Mouse (Mus musculus) gastrocnemius, adult 18-20 months (tissue): ENCODE measurements around the gene Hp1bp3. TPM values are rescaled to one million over a fixed set of nuclear protein-coding genes. Genes with fewer than 3 reads are reported as not detected.

Source experiments
- DNase-seq: peaks from one replicate; pipeline ENCODE4 v3.0.0; 2021; ENCODE audit warnings: low spot score
- total RNA-seq, 2 experiments: library from RNA; stranded (reverse); gene quantifications; 2 replicates each; pipeline ENCODE4 v1.2.3; 2021

Gene Hp1bp3
- total RNA-seq, 2 experiments from 2014 or later: 56.4 to 66.7 TPM

DNA sequence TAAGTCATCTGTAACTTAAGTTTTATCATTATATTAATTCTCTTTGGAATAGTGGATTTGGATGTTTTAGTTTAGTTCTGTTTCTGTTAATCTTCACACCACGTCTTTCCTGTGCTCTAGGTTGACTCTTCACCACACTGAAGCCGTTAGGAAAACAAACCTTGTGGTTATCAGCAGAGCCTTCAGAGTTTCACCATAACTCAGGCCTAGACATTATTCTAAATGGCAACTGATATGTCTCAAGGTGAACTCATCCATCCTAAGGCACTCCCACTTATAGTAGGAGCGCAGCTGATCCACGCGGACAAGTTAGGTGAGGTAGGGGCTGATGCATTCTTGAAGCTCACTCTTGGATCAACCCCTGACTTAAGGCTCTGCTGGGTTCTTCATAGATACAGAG lies 5.3 kb downstream of the Hp1bp3 start:
- DNase-seq: no peak

DNA sequence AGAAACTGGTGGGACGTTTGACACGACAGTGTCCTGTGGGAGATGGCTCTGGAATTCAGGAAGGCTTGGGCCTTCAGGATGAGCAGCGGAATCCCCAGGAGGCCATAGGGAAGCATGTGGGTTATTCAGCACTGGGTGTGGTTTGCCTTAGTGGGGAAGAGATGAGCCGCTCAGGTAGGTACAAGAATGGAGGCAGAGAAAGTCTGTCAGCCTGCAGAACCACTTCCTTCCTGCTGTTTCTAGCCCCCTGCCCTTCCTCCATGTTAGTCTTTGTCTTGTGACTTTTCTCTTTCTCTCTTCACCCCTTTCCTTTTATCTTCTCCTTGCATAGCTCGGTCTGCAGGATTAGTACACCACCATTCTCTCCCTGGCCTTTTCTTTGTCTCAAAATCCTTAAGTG lies 6.3 kb downstream of the Hp1bp3 start:
- DNase-seq: no peak

GRCm38 (mm10) chr4:138223623-138224022 lies 7.5 kb downstream of the Hp1bp3 start:
- no peak for DNase-seq

DNA sequence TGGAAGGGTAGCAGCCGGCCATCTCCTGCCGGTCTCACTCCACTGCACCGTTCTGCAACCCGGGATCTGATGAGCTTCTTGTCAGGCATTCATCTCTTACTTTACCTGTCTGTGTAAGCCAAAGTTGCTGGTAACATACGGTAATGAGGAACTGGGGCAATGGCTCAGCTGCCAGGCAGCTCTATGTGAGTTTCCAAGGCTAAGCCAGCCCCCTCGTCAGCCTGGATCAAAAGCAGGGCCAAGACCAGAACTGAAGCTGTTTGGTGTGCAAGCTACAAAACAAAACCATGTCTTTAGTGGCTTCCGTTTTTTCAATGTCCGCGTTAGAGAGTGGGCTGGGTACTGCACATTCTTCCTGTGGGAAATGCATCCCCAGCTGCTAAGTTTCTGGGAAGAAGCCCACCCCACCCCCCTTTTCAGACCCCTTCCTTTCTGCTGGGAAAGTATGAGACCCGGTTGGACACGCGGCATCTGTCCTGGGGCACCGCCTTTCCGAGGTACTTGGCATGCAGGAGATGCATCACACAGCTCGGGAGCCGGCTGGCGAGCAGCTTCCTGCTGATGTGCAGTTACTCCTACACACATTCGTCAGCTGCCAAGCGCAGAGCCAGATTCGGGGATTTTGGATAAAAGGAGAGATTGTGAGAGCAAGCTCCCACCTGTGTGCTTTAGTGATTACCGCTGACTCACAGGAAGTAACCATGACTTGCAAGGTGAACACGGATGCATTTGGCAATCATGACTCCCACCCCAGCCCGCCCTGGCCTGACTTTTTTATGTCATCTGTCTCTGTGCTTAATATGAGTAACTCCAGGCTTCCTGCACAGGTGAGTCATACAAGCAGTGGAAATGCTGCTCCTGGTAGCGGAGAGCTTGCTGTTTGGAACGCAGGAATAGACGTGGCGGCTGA lies 30.9 kb downstream of the Hp1bp3 start:
- DNase-seq: no peak

DNA sequence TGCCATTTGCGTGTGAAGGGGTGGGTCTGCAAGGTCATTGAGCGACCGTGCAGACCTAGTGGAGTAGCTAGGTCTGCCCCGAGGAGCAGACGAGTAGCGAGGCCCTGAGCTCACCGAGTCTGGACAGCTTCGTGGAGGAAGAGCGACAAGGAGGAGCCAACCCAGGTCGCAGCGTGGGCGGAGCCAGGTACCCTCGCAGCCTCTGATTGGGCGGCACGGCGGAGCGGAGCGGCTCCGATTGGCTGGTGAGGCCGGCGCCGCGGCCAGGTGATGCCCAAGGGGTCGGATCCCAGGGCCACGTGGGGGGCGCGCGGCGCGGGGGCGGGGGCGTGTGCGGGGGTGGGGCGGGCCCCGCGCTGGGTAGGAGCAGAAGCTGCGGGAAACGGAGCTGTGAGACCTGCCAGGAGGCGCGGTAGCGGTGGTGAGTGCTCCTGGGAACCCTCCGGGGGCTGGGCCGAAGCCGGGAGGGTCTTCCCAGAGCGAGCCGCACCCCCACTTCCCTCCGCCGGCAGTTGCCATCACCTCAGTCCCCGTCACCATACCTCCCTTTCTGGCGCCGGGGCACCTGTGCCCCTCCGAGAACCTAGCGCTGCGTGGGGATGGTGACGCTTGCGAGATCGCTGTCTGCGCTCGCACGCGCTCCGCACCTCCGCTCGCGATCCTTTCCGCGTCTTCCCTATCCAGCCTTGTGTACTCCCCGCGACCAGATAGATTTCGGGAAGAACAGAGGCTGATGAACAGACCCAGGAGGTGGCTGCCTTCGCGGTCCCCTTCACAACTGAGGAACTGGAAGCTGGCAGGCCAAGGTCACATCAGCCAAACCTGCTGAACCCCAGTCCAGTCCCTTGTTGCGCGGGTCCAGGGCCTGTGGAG lies 34.2 kb downstream of the Hp1bp3 start, which contains the start of the genes Sh2d5 and Kif17:
Gene Sh2d5 (plus strand): TSS at position 316 of the 873 bp plus-strand sequence.
Gene Kif17 (plus strand): TSS at position 348 of the 873 bp plus-strand sequence.
- peak; percentile 41 for DNase-seq

DNA sequence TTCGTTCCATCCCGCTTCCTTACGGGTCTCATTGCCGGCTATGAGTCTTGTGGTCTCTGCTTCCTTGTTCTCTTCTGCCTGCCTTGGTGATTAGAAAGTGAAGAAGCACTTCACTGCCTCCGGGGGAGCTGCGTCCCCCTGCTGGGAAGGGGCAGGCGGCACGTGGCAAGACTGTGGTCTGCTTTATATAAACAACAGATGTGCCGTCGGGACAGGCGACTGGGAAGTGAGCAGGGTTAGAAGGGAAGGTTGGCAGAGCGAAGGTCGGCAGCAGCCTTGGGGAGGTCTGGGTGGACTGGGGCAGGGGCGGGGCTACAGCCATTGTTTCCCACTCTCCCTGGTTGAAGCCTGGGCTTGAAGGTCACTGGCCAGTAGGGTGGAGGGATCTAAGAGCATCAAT lies 35.7 kb downstream of the Hp1bp3 start:
- no peak for DNase-seq

DNA sequence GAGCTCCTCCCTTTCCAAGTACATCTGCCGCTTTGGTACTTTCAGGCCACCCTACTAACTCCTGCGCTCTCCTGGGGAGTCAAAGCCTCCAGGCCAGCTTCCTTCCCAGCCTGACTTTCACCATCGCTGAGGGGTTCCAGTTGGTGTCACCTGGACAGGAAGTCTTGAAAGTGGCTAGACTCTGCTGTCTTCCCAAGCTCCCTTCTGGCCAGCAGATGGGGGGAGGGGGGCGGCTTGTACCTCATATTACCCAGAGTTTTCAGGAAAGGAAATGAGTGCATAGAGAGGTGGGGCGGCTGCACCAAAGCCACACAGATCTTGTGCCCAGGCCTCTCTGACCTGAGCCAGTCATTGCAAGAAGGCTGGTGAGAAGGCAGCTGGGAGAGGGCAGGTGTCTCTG lies 36.1 kb downstream of the Hp1bp3 start:
- DNase-seq: no peak

DNA sequence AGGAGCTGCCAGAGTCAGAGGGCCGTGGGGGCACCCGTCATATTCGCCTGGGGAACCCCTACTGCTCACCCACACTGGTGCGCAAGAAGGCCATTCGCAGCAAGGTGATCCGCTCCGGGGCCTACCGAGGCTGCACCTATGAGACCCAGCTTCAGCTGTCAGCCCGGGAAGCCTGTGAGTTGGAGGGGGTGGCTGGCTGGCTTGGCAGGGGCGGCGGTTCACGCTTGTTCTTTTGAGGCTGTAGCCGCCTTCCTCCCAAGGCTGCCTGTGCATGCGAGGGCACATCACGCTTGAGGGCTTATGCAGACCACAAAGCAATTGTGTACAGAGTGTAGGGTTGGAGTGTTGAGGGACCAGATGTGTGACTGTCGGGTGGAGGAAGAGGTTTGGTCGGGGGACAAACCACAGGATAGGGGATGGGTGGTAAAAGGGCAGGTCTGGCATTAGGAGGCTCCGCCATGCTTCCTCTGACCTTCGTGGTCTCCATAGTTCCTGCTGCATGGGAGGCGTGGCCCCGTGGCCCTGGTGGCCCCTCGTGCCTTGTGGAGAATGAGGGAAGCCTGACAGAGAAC lies 41.1 kb downstream of the Hp1bp3 start:
- DNase-seq: no peak

DNA sequence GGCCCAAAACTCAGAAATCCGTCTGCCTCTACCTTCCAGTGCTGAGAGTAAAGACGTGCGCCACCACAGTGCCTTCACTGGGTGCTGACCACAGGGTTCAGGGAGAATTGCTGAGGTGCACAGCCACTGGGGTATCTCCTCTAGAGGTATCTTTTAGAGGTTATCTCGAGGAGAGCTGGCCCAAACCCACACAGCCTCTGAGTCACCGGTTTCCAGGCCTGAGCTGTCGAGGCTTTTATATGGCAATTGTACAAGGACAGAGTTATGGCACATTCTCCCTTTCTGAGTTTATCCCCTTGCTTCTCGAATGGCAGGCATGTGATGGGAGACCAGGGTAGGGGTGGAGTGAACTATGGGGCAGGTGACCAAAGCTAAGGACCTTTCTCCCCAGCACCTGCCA lies 42.6 kb downstream of the Hp1bp3 start:
- DNase-seq: no peak

DNA sequence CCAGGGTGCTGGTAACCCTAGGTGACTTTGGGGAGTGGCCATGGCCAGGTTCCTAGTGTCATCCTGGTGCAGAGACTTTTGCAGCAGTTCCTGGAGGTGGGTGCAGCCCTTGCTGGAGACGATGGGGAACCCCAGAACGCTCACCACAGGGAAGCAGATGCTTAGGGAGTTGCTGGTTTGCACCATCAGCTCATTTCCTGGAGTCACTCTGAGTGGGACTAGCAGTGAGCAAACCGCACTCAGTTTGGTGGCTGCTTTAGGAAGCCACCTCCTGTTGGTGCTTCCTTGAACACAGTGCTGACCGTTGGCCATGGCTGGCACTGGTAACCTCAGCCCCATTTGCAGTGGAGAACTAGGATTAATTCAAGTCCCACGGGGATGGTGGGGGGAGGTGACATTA lies 43.4 kb downstream of the Hp1bp3 start:
- DNase-seq: no peak

DNA sequence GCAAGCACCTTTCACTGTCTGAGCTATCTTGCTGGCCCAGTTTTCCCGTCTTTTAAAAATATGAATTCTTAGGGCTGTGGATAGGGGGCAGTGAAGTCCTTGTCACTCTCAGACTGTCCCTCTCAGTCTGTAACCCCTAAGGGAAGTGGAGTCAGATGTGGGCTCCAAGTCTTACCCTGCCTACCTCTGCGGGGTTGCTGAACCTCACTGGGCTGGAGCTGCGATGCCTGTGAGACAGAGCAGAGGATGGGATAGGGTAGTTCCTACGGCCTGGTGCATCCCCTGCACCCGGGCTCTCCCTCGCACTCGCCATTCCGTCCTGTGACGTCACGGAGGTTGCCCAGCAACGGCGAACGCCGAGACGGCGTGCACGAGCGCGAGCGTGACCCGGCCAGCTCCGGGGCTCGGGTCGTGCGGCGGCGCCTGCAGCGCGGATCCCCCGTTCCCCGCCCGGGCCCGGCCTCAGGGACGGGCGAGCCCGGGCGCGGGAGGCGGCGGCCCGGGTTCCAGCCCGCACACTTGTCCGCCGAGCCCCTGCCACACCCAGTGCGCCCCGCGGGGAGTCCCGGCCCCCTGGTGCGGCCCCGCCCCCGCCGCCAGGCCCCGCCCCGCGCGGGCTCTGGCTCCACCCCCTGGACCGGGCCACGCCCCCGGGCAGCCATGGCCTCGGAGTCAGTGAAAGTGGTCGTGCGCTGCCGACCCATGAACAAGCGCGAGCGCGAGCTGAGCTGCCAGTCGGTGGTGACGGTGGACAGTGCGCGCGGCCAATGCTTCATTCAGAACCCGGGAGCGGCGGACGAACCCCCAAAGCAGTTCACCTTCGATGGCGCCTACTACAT lies 46.0 kb downstream of the Hp1bp3 start:
- peak; percentile 78 for DNase-seq

DNA sequence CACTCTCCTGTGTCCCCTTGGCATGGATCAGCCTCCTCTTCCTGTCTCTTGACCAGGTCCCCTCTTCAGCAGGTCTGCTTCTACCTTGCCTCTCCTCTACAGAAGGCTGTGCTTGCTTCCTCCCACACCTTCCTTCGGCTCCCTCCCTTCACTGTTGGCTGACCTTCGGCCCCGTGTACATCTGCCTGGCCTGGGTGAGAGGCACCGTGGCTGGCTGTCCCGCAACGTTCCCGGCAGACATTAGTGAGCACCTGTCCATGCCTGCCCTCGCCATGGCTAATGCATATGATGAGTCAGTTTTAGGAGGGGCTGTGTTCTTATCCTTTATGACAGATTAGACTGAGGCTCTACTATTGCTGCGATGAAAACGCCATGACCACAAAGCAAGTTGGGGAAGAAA lies 51.8 kb downstream of the Hp1bp3 start:
- no peak for DNase-seq

DNA sequence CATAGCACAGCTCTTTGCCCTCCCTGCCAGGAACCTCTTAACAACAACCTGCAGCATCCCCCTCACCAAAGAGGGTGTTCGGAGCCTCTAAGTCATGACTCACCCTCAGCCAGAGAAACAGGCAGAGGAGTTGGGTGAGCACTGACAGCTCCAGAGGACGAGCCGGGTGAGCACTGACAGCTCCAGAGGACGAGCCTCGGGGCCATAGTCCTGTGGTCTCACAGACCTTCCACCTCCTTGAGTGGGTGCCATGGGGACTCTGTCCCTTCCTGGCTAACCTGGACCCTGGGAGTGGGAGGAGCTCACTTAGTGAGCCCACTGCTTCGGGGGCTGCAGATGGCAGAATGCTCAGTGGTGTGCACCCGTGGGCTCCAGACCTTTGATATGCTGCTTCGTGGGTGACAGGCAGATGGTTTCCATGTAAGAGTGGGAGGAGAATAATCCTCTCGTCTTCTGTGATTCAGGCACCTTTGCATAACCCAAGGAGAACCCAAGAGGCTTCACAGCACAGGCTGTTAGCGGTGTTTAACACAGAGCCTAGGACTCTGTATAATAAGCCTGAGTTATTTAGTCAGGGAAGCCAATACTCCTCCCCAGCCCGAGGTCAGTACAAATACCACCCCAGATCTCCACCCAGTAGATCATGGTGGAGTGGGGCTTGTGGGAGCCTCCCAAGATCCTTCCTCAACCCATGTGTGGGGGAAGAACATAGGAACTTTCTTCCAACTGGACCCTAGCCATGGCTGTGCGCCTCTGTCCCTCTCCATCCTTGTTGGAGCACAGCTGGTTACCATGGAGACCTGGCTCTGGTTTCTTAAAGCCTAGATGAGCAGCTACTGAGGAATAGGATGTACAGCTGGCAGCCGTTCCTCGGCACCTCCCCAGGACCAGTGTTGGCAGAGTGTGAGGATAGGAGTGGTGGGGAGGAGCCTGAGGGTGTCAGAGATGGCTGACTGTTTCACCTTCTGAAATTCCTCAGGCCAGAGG lies 56.2 kb downstream of the Hp1bp3 start:
- peak; percentile 24 for DNase-seq

- no peak for DNase-seq
These were observed 62.2 kb downstream of the Hp1bp3 start for GRCm38 (mm10) chr4:138278346-138278745.

DNA sequence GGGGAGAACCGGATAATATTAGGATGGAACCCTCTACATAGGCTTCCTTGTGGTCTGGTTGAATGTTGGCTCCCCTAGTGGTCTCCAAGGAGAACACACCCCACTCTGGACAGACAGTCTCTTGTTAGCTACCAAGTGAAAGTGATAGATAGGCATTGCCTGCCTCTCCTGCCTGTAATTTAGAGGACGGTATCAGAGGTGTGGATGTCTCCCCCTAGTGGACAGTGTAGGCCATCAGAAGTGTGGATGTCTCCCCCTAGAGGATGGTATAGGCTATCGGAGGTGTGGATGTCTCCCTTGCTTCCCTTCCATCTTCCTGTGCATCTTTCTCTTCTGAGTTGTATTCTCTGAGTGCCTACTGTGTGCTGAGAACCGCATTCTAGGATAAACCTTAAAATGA lies 66.7 kb downstream of the Hp1bp3 start:
- peak; percentile 69 for DNase-seq

GRCm38 (mm10) chr4:138286411-138286810 lies 70.3 kb downstream of the Hp1bp3 start:
- DNase-seq: no peak

GRCm38 (mm10) chr4:138288691-138289090 lies 72.6 kb downstream of the Hp1bp3 start:
- no peak for DNase-seq

DNA sequence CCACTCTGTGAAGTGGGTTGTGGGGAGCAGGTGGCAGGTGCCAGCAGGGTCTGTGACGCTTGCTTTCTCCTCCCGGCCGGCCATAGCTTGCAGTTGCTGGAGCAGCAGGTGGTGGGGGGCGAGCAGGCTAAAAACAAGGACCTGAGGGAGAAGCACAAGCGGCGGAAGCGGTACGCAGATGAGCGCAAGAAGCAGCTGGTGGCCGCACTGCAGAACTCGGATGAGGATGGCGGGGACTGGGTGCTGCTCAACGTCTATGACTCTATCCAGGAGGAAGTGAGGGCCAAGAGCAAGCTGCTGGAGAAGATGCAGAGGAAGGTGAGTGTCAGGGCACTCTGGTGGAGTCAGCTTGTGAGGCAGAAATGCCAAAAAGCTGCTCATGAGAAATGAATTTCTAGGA lies 75.9 kb downstream of the Hp1bp3 start:
- no peak for DNase-seq

DNA sequence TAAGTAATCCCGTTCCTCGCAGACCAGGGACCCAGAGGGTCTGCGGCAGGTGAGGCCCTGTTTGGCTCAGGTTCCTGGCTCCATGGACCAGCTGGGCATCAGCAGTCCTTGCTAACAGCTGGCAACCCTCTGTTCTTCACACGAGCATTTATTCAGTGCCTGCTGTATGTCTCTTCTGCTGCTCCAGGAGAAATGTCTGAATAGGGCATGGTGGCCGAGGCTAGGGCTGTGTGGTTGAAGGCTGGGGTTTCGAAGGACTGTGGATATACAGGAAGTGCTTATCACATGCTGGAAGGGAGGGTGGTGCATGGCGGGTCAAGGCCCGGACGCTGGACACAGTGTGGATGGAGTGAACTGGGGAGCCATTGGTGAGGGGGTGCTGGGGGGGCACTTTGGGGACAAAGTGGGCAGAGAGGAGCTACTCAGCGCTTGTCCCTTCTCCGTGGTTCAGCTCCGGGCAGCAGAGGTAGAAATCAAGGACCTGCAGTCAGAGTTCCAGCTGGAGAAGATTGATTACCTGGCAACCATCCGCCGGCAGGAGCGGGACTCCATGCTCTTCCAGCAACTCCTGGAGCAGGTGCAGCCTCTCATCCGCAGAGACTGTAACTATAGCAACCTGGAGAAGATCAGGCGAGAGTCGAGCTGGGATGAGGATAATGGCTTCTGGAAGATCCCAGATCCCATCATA lies 77.3 kb downstream of the Hp1bp3 start:
- no peak for DNase-seq
